Mouse (Mus musculus) heart, adult 9 months (tissue): ENCODE results near the gene Rhot2.

Experiments
- DNase-seq, 2 experiments: peaks; one replicate each; pipeline ENCODE4 v3.0.0; 2022; ENCODE audit warnings: low spot score in 2 of 2

The Rhot2 gene

GRCm38 (mm10) chr17:25841117-25841880 is 3.4 kb downstream of the Rhot2 start, which contains the start of gene Gm20683:
Gene Gm20683, minus strand, starts transcription at chr17:25841763.
- DNase-seq, result no peak

DNA sequence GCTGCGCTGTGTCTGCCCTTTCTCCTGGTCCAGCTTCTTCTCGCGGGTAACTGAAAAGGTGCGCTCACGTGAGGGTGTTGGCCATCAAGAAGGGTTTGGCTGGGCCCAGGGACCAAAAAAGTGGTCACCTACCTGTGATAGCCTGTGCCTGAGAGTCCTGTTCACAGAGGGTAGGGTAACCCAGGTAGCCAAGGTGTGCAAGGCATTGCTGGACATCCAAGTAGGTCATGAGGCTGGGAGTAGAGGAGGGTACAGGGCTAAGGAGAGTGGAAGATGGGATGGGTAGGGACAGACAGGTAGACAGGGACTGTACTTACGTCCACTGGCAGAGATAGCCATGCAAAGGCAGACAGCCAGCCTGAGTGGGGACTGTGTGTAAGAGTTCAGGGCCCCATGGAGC is 4.1 kb downstream of the Rhot2 start:
- DNase-seq, result no peak

DNA sequence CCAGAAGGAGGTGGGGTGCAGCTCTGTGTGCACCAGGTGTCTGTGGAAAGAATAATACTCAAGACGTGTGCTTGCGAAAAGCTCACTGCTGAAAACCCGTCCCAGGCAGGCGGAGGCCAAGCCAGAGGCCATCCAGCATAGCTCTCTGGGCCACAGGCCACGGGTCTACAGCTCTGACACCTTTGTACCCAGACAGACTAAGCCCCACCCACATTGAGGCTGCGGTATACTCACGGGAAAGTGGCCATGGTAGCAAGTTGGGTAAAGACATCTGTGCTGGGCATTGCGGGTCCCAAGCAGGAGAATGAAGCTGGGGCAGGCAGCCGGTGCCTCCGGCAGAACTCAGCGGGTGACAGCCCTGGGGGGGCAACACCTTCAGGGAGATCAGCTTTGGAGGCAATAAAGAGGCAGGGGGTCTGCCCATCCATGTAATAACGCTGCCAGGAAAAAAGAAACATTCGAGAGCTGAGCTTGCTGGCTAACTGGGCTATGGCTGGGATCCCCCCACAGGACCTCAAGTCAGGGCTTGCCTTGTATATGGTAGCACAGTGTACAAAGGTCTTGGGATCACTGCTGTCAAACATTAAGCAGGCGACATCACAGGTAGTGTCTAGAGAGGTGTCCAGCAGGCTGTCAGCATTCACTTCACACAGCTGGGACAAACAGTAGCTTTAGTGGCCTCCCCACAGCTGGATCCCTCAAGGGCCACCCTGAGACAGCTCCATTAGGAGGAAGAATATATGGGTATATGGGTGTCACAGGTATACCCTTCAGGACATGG is 5.0 kb downstream of the Rhot2 start:
- DNase-seq, result no peak

DNA sequence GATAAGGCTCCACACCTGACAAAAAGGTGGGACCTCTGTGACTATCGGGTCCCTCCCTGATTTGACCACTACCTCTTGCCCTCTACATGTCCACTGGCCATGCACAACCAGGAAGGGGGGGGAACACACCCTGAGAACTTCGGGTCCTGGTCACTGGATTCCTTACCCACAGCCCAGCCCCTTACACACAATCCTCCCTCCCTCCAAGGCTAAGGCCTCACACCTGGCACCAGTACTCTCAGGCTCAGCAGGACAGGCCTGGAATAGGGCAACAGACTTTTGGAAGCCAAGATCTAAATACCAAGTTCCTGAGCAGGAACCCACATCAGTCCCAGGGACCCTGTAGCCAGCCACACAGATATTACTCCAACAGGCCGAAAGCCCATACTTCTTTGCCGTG is 5.7 kb downstream of the Rhot2 start:
- no peak for DNase-seq

- DNase-seq, result no peak
These were observed 7.1 kb downstream of the Rhot2 start for GRCm38 (mm10) chr17:25837533-25837932.

- peak; percentile 72 to 74 for DNase-seq
These were observed 7.6 kb downstream of the Rhot2 start, which contains the start of gene Rhbdl1 for GRCm38 (mm10) chr17:25837076-25837410. Gene Rhbdl1, minus strand, starts transcription at chr17:25837295.

GRCm38 (mm10) chr17:25836397-25837075 is 8.1 kb downstream of the Rhot2 start:
- no peak for DNase-seq

DNA sequence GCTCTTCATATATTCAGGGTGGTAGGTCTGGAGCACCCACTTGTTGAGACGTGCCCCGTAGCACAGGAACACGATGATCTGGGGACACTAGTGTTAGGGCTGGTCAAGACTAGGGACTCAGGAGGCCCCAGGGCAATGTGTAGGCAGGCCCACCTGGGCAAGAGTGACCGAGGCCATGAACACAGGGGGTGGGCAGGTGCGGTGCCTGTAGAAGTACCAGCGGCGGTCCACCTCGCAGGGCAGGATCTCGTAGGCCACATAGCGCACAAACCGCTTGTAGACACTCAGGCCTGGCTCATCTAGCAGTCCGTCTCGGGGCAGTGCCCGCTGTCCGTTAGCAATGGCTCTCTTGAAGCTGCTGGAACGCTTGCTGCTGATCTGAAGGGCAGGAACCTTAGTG is 8.8 kb downstream of the Rhot2 start:
- DNase-seq, result no peak

GRCm38 (mm10) chr17:25835301-25835700 is 9.3 kb downstream of the Rhot2 start:
- DNase-seq, result no peak

GRCm38 (mm10) chr17:25834595-25835222 is 9.9 kb downstream of the Rhot2 start:
- peak in 1 of 2 experiments; percentile 30 for DNase-seq

GRCm38 (mm10) chr17:25833961-25834594 is 10.6 kb downstream of the Rhot2 start:
- peak in 1 of 2 experiments; percentile 35 for DNase-seq

- peak; percentile 92 to 95 for DNase-seq
These were observed 11.4 kb downstream of the Rhot2 start, which contains the start of gene Stub1 for GRCm38 (mm10) chr17:25833291-25833663. Gene Stub1, minus strand, starts transcription at chr17:25833404.

- peak; percentile 99 for DNase-seq
These were observed 12.0 kb downstream of the Rhot2 start for GRCm38 (mm10) chr17:25832436-25833290.

- DNase-seq, result peak in 1 of 2 experiments; percentile 35
These were observed 13.0 kb downstream of the Rhot2 start for GRCm38 (mm10) chr17:25831451-25832281.

DNA sequence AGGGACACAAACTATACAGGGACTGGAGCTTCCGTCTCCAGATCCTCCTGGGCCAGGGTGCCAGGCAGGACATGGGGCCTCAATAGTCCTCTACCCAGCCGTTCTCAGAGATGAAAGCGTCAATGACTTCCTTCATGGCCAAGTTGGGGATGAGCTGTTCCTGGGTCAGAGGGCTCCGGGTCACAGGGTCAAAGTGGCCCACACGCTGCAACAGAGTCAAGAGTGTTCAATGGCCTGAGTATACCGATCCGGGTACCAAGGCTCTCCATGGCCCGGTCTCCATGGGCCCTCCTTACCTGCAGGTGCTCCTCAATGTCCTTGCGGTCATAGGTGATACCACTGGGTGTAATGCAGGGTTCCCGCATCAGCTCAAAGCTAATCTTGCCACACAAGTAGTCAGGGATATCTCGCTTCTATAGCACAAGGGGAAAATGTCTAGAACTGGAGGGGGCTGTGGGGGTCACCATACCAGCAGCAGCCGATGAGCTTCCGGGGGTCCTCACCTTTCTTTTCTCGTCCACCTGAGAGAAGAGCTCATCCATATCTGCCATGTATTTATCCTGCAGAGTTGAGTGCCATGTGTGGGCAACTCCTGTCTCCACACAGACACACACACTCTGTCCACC is 13.7 kb downstream of the Rhot2 start:
- DNase-seq, result no peak

DNA sequence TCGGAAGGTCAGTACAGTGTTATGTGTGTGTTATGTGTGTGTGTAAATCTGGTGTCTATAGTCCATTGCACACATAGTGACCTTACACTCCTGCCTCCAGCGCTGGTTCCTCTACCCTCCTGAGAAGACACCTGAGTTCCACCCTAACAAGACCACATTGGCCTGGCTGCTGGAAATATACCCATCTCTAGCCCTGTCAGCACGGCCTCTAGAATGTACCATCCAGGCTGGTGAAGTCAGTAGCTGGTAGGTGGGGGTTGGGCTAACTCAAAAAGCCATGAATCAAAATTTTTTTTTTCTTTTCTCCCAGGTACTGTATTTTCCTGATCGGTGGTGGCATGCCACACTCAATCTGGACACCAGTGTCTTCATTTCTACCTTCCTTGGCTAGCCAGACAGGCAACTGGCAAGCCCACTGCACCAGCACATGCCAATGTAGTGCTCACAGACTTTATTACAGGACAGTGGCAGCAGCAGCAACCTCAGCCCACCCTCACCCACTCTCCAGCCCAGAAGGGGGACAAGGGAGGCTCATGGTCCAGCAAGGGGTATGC is 14.4 kb downstream of the Rhot2 start:
- no peak for DNase-seq

- no peak for DNase-seq
These were observed 15.1 kb downstream of the Rhot2 start for GRCm38 (mm10) chr17:25829558-25830017.

- DNase-seq, result peak; percentile 79 to 80
These were observed 15.7 kb downstream of the Rhot2 start, which contains the start of gene Jmjd8 for GRCm38 (mm10) chr17:25828712-25829557. Gene Jmjd8, plus strand, starts transcription at chr17:25828867.
